Mouse (Mus musculus) brain, embryonic 14.5 days (tissue): ENCODE results near the gene Spin2-ps6. TPM values are rescaled to one million over a fixed set of nuclear protein-coding genes. Genes with fewer than 3 reads are reported as not detected.
"Not testable (repeated sequence)": the region's sequence is repeated elsewhere in the genome, so short reads cannot be mapped to it uniquely, and the experiment has no call there.

Experiments used
- DNase-seq: peaks from one replicate; pipeline ENCODE4 v3.0.0-alpha.2; 2011; ENCODE audit warnings: low read depth
- polyA plus RNA-seq: library from polyadenylated mRNA; depleted of rRNA; stranded (reverse); fragments of >200 nt; gene quantifications from 2 replicates; pipeline ENCODE4 v1.2.3, GENCODE M21; 2012; rRNA removed

Spin2-ps6 gene
- not detected in 2 replicates for polyA plus RNA-seq

DNA sequence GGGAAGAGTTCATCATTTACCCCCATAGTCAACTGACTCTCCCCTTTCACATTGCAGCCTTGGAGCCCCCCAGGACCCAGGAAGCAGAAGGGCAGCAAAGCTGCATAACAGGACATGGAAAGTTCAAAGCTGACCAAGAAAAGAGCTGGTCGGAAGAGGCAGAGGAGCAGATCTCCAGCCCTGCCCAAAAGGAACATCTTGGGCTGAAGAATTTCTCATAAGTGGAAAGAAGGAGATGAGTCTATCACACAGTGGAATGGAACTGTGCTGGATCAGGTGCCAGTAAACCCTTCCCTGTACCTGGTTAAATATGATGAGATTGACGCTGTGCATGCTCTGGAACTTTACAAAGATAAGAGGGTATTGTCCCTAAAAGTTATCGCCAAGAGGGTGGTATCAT is at the start of gene Spin2-ps6:
Spin2-ps6 (plus strand) TSS at position 301 of the 400 bp plus-strand sequence.
- not testable (repeated sequence) for DNase-seq

Other genes with a start within 250 kb of the Spin2-ps6 start
- not detected in 2 replicates for gene Btbd35f12, start 78.5 kb downstream of the Spin2-ps6 start, polyA plus RNA-seq